Mouse (Mus musculus) MEL (cell line): ENCODE measurements at regions not wholly inside any gene's neighbourhood (a gene's known extent, or its start where the extent isn't known, plus 50 kb on each side); places are given as distances from the start of the nearest gene placed in this dataset.

ENCODE experiments used
- DNase-seq: peaks from one replicate; pipeline ENCODE4 v3.0.0; 2011; ENCODE audit warnings: low read depth, low spot score
- H3K27ac ChIP-seq: 2 replicates; pipeline ENCODE4 v1.5.1; 2012; ENCODE audit warnings: low read depth, mild to moderate bottlenecking, control low read depth, low read length, moderate library complexity; ENCODE audit not compliant: control insufficient read depth
- H3K27me3 ChIP-seq, 2 experiments: fragments of 150-350 bp in 1 of 2; sonication (generic) in 1 of 2; 2 replicates each; pipeline ENCODE4 v1.6.1; 2012; ENCODE audit warnings: low read length in 2 of 2, mild to moderate bottlenecking in 2 of 2, improper control_type of control experiment in 1 of 2, moderate library complexity in 1 of 2; ENCODE audit not compliant: insufficient read depth in 2 of 2, control insufficient read depth in 1 of 2
- H3K36me3 ChIP-seq, 2 experiments: 2 replicates each; pipeline ENCODE4 v1.6.1; 2012 to 2014; ENCODE audit warnings: low read length in 2 of 2, improper control_type of control experiment in 1 of 2, inconsistent platforms in 1 of 2, mild to moderate bottlenecking in 1 of 2; ENCODE audit not compliant: insufficient read depth in 2 of 2, control insufficient read depth in 1 of 2
- H3K4me1 ChIP-seq, 2 experiments: fragments of 150-350 bp in 1 of 2; sonication (generic) in 1 of 2; 2 replicates each; pipeline ENCODE4 v1.6.1; 2012; ENCODE audit warnings: low read length in 2 of 2, improper control_type of control experiment in 1 of 2, mild to moderate bottlenecking in 1 of 2; ENCODE audit not compliant: insufficient read depth in 2 of 2, control insufficient read depth in 1 of 2
- H3K4me3 ChIP-seq, 2 experiments: fragments of 150-350 bp in 1 of 2; sonication (generic) in 1 of 2; 2 replicates each; pipeline ENCODE4 v1.5.1; 2012; ENCODE audit warnings: low read depth in 2 of 2, low read length in 2 of 2, mild to moderate bottlenecking in 2 of 2, moderate library complexity in 2 of 2, control low read depth in 1 of 2, improper control_type of control experiment in 1 of 2; ENCODE audit not compliant: control insufficient read depth in 1 of 2, insufficient read depth in 1 of 2
- H3K79me2 ChIP-seq: 2 replicates; pipeline ENCODE4 v1.6.1; 2012; ENCODE audit warnings: mild to moderate bottlenecking, low read length, moderate library complexity; ENCODE audit not compliant: control insufficient read depth, poor library complexity, insufficient read depth
- H3K9ac ChIP-seq: 2 replicates; pipeline ENCODE4 v1.6.1; 2012; ENCODE audit warnings: low read depth, mild to moderate bottlenecking, control low read depth, low read length, moderate library complexity; ENCODE audit not compliant: control insufficient read depth, poor library complexity, severe bottlenecking
- H3K9me3 ChIP-seq: fragments of 150-350 bp; sonication (generic); replicated peaks from 2 replicates; pipeline ENCODE4 v1.6.1; 2012; ENCODE audit warnings: mild to moderate bottlenecking, low read length, improper control_type of control experiment, moderate library complexity; ENCODE audit not compliant: insufficient read depth
- BHLHE40 ChIP-seq: IDR thresholded peaks from 2 replicates; pipeline ENCODE4 v1.6.1; 2012; ENCODE audit warnings: low read depth, mild to moderate bottlenecking, inconsistent platforms, low read length, improper control_type of control experiment, borderline replicate concordance
- CHD1 ChIP-seq: IDR thresholded peaks from 2 replicates; pipeline ENCODE4 v1.6.1; 2012; ENCODE audit warnings: low read depth, mild to moderate bottlenecking, inconsistent platforms, low read length, improper control_type of control experiment
- CHD2 ChIP-seq: IDR thresholded peaks from 2 replicates; pipeline ENCODE4 v1.6.1; 2011; ENCODE audit warnings: low read length, improper control_type of control experiment
- CTCF ChIP-seq, 3 experiments: IDR thresholded peaks in 2 of 3; conservative IDR thresholded peaks in 1 of 3; 2 replicates each; pipeline ENCODE4 v1.5.1; 2011 to 2012; ENCODE audit warnings: low read length in 3 of 3, low read depth in 2 of 3, mild to moderate bottlenecking in 2 of 3, improper control_type of control experiment in 1 of 3, inconsistent platforms in 1 of 3, mixed read lengths in 1 of 3, moderate library complexity in 1 of 3; ENCODE audit not compliant: control insufficient read depth in 1 of 3, insufficient read depth in 1 of 3, poor library complexity in 1 of 3, severe bottlenecking in 1 of 3
- EP300 ChIP-seq, 2 experiments: IDR thresholded peaks; 2 replicates each; pipeline ENCODE4 v1.6.1; 2011; ENCODE audit warnings: improper control_type of control experiment in 2 of 2, low read length in 2 of 2, low read depth in 1 of 2, mild to moderate bottlenecking in 1 of 2
- GABPA ChIP-seq: IDR thresholded peaks from 2 replicates; pipeline ENCODE4 v1.6.1; 2012; ENCODE audit warnings: low read depth, mild to moderate bottlenecking, inconsistent platforms, low read length, improper control_type of control experiment, moderate library complexity
- HCFC1 ChIP-seq: IDR thresholded peaks from 2 replicates; pipeline ENCODE4 v1.6.1; 2012; ENCODE audit warnings: low read depth, mild to moderate bottlenecking, inconsistent platforms, low read length, improper control_type of control experiment, moderate library complexity
- MAZ ChIP-seq: IDR thresholded peaks from 2 replicates; pipeline ENCODE4 v1.6.1; 2012; ENCODE audit warnings: low read depth, mild to moderate bottlenecking, inconsistent platforms, low read length, improper control_type of control experiment
- MEF2A ChIP-seq: IDR thresholded peaks from 2 replicates; pipeline ENCODE4 v1.6.1; 2014; ENCODE audit warnings: low read depth, mild to moderate bottlenecking, inconsistent platforms, low read length, improper control_type of control experiment; ENCODE audit not compliant: poor library complexity, insufficient replicate concordance, severe bottlenecking; ENCODE audit errors: extremely low read depth
- MXI1 ChIP-seq: IDR thresholded peaks from 2 replicates; pipeline ENCODE4 v1.6.1; 2011; ENCODE audit warnings: mild to moderate bottlenecking, low read depth, low read length, improper control_type of control experiment
- MYB ChIP-seq: IDR thresholded peaks from 2 replicates; pipeline ENCODE4 v1.6.1; 2011; ENCODE audit warnings: mild to moderate bottlenecking, low read depth, low read length, improper control_type of control experiment
- NELFE ChIP-seq: IDR thresholded peaks from 2 replicates; pipeline ENCODE4 v1.6.1; 2011; ENCODE audit warnings: low read depth, low read length, improper control_type of control experiment
- NRF1 ChIP-seq: IDR thresholded peaks from 2 replicates; pipeline ENCODE4 v1.6.1; 2014; ENCODE audit warnings: low read depth, mild to moderate bottlenecking, inconsistent platforms, low read length, improper control_type of control experiment, moderate library complexity; ENCODE audit not compliant: poor library complexity, insufficient read depth, severe bottlenecking
- POLR2A ChIP-seq, 2 experiments: IDR thresholded peaks; 2 replicates each; pipeline ENCODE4 v1.6.1; 2011 to 2012; ENCODE audit warnings: low read length in 2 of 2, mild to moderate bottlenecking in 2 of 2, control low read depth in 1 of 2, improper control_type of control experiment in 1 of 2, low read depth in 1 of 2, moderate library complexity in 1 of 2; ENCODE audit not compliant: control insufficient read depth in 1 of 2, insufficient read depth in 1 of 2, poor library complexity in 1 of 2
- POLR2AphosphoS2 ChIP-seq: IDR thresholded peaks from 2 replicates; pipeline ENCODE4 v1.6.1; 2011; ENCODE audit warnings: low read length, improper control_type of control experiment
- POLR2AphosphoS5 ChIP-seq: IDR thresholded peaks from 2 replicates; pipeline ENCODE4 v1.6.1; 2012; ENCODE audit warnings: low read depth, borderline replicate concordance, mild to moderate bottlenecking, inconsistent platforms, low read length, moderate library complexity, mixed read lengths
- RAD21 ChIP-seq: IDR thresholded peaks from 2 replicates; pipeline ENCODE4 v1.6.1; 2011; ENCODE audit warnings: mild to moderate bottlenecking, low read depth, low read length, improper control_type of control experiment
- RCOR1 ChIP-seq: IDR thresholded peaks from 2 replicates; pipeline ENCODE4 v1.6.1; 2012; ENCODE audit warnings: low read depth, mild to moderate bottlenecking, inconsistent platforms, low read length, improper control_type of control experiment
- SIN3A ChIP-seq: IDR thresholded peaks from 2 replicates; pipeline ENCODE4 v1.6.1; 2012; ENCODE audit warnings: low read length, improper control_type of control experiment, inconsistent platforms
- SMC3 ChIP-seq: IDR thresholded peaks from 2 replicates; pipeline ENCODE4 v1.6.1; 2011; ENCODE audit warnings: low read depth, low read length, improper control_type of control experiment
- TAL1 ChIP-seq: IDR thresholded peaks from 2 replicates; pipeline ENCODE4 v1.6.1; 2012; ENCODE audit warnings: mild to moderate bottlenecking, inconsistent platforms, low read length, moderate library complexity, mixed read lengths
- TBP ChIP-seq: IDR thresholded peaks from 2 replicates; pipeline ENCODE4 v1.8.0; 2011; ENCODE audit warnings: low read depth, low read length, improper control_type of control experiment
- TCF12 ChIP-seq: IDR thresholded peaks from 2 replicates; pipeline ENCODE4 v1.6.1; 2014; ENCODE audit warnings: low read depth, mild to moderate bottlenecking, inconsistent platforms, low read length, improper control_type of control experiment, moderate library complexity
- UBTF ChIP-seq: IDR thresholded peaks from 2 replicates; pipeline ENCODE4 v1.6.1; 2012; ENCODE audit warnings: low read depth, mild to moderate bottlenecking, inconsistent platforms, low read length, improper control_type of control experiment, moderate library complexity, borderline replicate concordance; ENCODE audit not compliant: insufficient read depth
- ZC3H11A ChIP-seq: IDR thresholded peaks from 2 replicates; pipeline ENCODE4 v1.6.1; 2012; ENCODE audit warnings: low read depth, mild to moderate bottlenecking, inconsistent platforms, low read length, improper control_type of control experiment
- ZKSCAN1 ChIP-seq: IDR thresholded peaks from 2 replicates; pipeline ENCODE4 v1.6.1; 2012; ENCODE audit warnings: low read depth, mild to moderate bottlenecking, inconsistent platforms, low read length, improper control_type of control experiment, moderate library complexity
- ZNF384 ChIP-seq: IDR thresholded peaks from 2 replicates; pipeline ENCODE4 v1.6.1; 2012; ENCODE audit warnings: low read depth, mild to moderate bottlenecking, inconsistent platforms, low read length, improper control_type of control experiment

DNA sequence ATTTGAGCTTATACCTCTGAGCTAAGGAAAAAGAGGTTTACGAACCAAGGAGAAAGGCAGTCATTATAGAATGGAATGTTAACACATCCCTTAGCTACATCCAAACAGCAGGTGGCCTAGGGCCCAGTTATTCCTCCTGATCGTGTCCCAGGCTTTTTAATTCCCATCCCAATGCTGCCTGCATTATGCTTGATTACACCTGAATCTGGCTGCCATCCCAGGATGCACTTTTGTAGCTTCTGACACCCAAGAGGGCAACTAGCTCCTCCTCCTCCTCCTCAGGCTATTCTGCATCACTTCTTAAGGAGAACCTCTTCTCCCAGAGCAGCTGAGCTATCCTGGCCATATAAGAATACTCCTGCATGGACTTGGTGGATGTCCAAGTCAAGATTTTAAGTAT is 137.9 kb upstream of the Cox10 start:
- no peak for TF ChIP-seq NELFE
- no peak for TF ChIP-seq MEF2A
- TF ChIP-seq POLR2AphosphoS5, result no peak
- TF ChIP-seq CHD1, result no peak
- no peak for TF ChIP-seq HCFC1
- TF ChIP-seq BHLHE40, result no peak
- no peak for TF ChIP-seq CTCF (IDR thresholded peaks at IDR 0.05 in 2 of 3, conservative IDR thresholded peaks at IDR 0.05 in 1 of 3; ENCODE audit: control insufficient read depth in 1 of 3, insufficient read depth in 1 of 3, low read depth in 2 of 3, low read length in 3 of 3, poor library complexity in 1 of 3, severe bottlenecking in 1 of 3)
- no peak for TF ChIP-seq POLR2A (IDR thresholded peaks at IDR 0.05; ENCODE audit: control insufficient read depth in 1 of 2, insufficient read depth in 1 of 2, low read depth in 1 of 2, low read length in 2 of 2, poor library complexity in 1 of 2)
- no peak for TF ChIP-seq ZC3H11A
- TF ChIP-seq SMC3, result no peak
- no peak for TF ChIP-seq POLR2AphosphoS2
- no peak for TF ChIP-seq ZKSCAN1
- TF ChIP-seq MYB, result no peak
- no peak for TF ChIP-seq ZNF384
- no peak for TF ChIP-seq TAL1
- no peak for TF ChIP-seq GABPA
- no peaks in the 10 kb centered on the region for H3K4me1 ChIP-seq
- DNase-seq, result no peak
- H3K27me3 ChIP-seq, result no peaks in the 10 kb centered on the region
- H3K9ac ChIP-seq, result no peak overlapping the region
- no peak overlapping the region for H3K4me3 ChIP-seq
- no peaks in the 10 kb centered on the region for H3K79me2 ChIP-seq
- H3K36me3 ChIP-seq, result no peaks in the 10 kb centered on the region
- H3K27ac ChIP-seq, result no peak overlapping the region
- no peaks in the 10 kb centered on the region for H3K9me3 ChIP-seq

- Histone ChIP-seq H3K4me1 (no peaks in the 10 kb centered on the region), H3K9ac (no peak overlapping the region), H3K9me3 (no peaks in the 10 kb centered on the region), H3K27ac (no peak overlapping the region), H3K36me3 (no peaks in the 10 kb centered on the region), H3K79me2 (no peaks in the 10 kb centered on the region), H3K27me3 (no peaks in the 10 kb centered on the region), H3K4me3 (no peak overlapping the region)
- TF ChIP-seq CHD2 (no peak), TCF12 (no peak), SIN3A (no peak), POLR2AphosphoS2 (no peak), HCFC1 (no peak), UBTF (no peak), CTCF (IDR thresholded peaks at IDR 0.05 in 2 of 3, conservative IDR thresholded peaks at IDR 0.05 in 1 of 3; ENCODE audit: control insufficient read depth in 1 of 3, insufficient read depth in 1 of 3, low read depth in 2 of 3, low read length in 3 of 3, poor library complexity in 1 of 3, severe bottlenecking in 1 of 3) (no peak), POLR2AphosphoS5 (no peak), MEF2A (no peak), TBP (no peak), ZKSCAN1 (no peak), EP300 (IDR thresholded peaks at IDR 0.05; ENCODE audit: low read depth in 1 of 2, low read length in 2 of 2) (no peak), NRF1 (no peak), RCOR1 (no peak), BHLHE40 (no peak), MAZ (no peak), MXI1 (no peak), ZNF384 (no peak), RAD21 (no peak)
- DNase-seq, result no peak
These were observed 131.6 kb upstream of the Cox10 start for GRCm38 (mm10) chr11:64210916-64211315.
